Mouse (Mus musculus) small intestine, adult 2 months (tissue): ENCODE data around the gene Cdv3. TPM values are rescaled to one million over a fixed set of nuclear protein-coding genes. Genes with fewer than 3 reads are reported as not detected.

Source experiments
- H3K27ac ChIP-seq: fragments of 200-500 bp; 2 replicates; pipeline ENCODE4 v1.5.1; 2012; ENCODE audit warnings: low read depth, low read length, control low read depth, inconsistent platforms; ENCODE audit not compliant: insufficient read depth
- H3K27me3 ChIP-seq: fragments of 200-500 bp; 2 replicates; pipeline ENCODE4 v1.6.1; 2012; ENCODE audit warnings: mild to moderate bottlenecking, moderate library complexity, low read length, inconsistent platforms; ENCODE audit not compliant: control insufficient read depth, insufficient read depth
- H3K36me3 ChIP-seq: fragments of 200-500 bp; 2 replicates; pipeline ENCODE4 v1.6.1; 2012; ENCODE audit warnings: mild to moderate bottlenecking, low read length, control low read depth, inconsistent platforms; ENCODE audit not compliant: control insufficient read depth, insufficient read depth
- H3K4me1 ChIP-seq: fragments of 200-500 bp; 2 replicates; pipeline ENCODE4 v1.6.1; 2012; ENCODE audit warnings: low read length, inconsistent platforms, mixed read lengths; ENCODE audit not compliant: control insufficient read depth, insufficient read depth, insufficient read length
- H3K4me3 ChIP-seq: fragments of 200-500 bp; 2 replicates; pipeline ENCODE4 v1.5.1; 2012; ENCODE audit warnings: low read depth, mild to moderate bottlenecking, control low read depth, inconsistent platforms, low read length, moderate library complexity
- CTCF ChIP-seq: fragments of 200-500 bp; IDR thresholded peaks from 2 replicates; pipeline ENCODE4 v1.5.1; 2012; ENCODE audit warnings: low read depth, mild to moderate bottlenecking, control low read depth, inconsistent platforms, low read length, moderate library complexity, mixed read lengths; ENCODE audit not compliant: insufficient replicate concordance, insufficient read length; ENCODE audit errors: extremely low read depth
- POLR2A ChIP-seq: fragments of 200-500 bp; IDR thresholded peaks from 2 replicates; pipeline ENCODE4 v1.6.1; 2012; ENCODE audit warnings: low read depth, mild to moderate bottlenecking, control low read depth, inconsistent platforms, low read length, moderate library complexity
- WGBS: fragments of 180-500 bp; shearing (Covaris S2); methylation state at CpG from one replicate; pipeline ENCODE4 v1.1.7; 2018; 5-methylcytosine and 5-hydroxymethylcytosine counted together
- polyA plus RNA-seq: library from polyadenylated mRNA; depleted of rRNA; stranded (reverse); fragments of >200 nt; gene quantifications from 2 replicates; pipeline ENCODE4 v1.2.3, GENCODE M21; 2012; rRNA removed

Gene Cdv3
- polyA plus RNA-seq, 1 experiment = 60.1 TPM

GRCm38 (mm10) chr9:103309832-103310231 is 55.8 kb downstream of the Cdv3 start:
- Histone ChIP-seq H3K4me1 (no peaks in the 10 kb centered on the region), H3K4me3 (no peak overlapping the region), H3K27ac (no peak overlapping the region), H3K27me3 (no peaks in the 10 kb centered on the region), H3K36me3 (peaks cover 35% of the 10 kb centered on the region)
- WGBS = 83% methylated on average over 6 of the region's 6 CpGs
- TF ChIP-seq CTCF (no peak), POLR2A (no peak)

DNA sequence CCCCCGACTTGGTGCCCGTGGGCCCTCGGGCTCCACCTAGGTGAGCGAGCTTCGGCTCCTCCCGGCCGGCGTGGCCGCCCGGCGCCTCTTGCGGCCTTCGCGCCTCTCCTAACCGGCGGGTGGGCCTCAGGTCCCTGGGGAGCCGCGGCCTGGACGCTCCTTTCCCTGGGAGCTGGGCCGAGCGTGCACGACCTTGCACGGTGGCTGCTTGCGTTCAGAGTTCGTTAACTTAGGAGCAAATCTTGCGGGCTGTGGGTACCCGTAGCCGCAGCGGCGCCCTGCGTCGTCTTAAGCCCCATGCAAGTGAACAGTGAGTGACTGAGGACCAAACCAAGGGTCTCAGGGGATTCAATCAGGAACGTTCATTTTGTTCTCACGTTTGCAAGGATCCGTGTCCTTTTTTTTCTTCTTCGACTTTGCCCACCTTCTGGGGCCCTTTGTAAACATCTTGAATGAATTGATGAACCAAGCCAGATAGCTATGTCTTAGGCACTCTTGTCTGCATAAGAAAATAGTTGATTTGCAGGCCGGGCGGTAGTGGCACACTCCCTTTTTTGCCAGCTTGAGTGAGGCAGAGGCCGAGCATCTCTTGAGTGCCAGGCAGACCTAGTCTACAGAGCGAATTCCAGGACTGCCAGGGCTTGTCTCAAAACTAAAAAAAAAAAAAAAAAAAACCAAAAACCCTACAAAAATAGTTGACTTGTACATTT is 60.2 kb downstream of the Cdv3 start:
- Histone ChIP-seq H3K4me3 (peak overlapping the region; percentile 96), H3K36me3 (peaks cover 15% of the 10 kb centered on the region), H3K4me1 (no peaks in the 10 kb centered on the region), H3K27me3 (no peaks in the 10 kb centered on the region), H3K27ac (no peak overlapping the region)
- under 1% methylated on average over 40 of the region's 40 CpGs for WGBS
- TF ChIP-seq POLR2A (no peak), CTCF (no peak)

GRCm38 (mm10) chr9:103304927-103305326 is 60.7 kb downstream of the Cdv3 start, which contains the start of the genes 1300017J02Rik and Topbp1:
Gene 1300017J02Rik, minus strand, starts transcription at chr9:103305082.
Gene Topbp1, plus strand, starts transcription at chr9:103305215.
- peaks cover 15% of the 10 kb centered on the region for H3K36me3 ChIP-seq
- H3K4me3 ChIP-seq = peak within 1 kb of the TSS; percentile 96
- no peak for TF ChIP-seq CTCF
- peak; percentile 95 for TF ChIP-seq POLR2A
- under 1% methylated on average over 49 of the region's 49 CpGs for WGBS
- peak within 1 kb of the TSS; percentile 80 for H3K27ac ChIP-seq
- no peaks in the 10 kb centered on the region for H3K27me3 ChIP-seq
- H3K4me1 ChIP-seq = no peaks in the 10 kb centered on the region

Other genes starting within 250 kb of the Cdv3 start
- gene Srprb, start 163.7 kb downstream of the Cdv3 start, polyA plus RNA-seq = 23.0 and 36.4 TPM in 2 replicates
- gene Gm20425, start 135.5 kb downstream of the Cdv3 start, polyA plus RNA-seq = 0.72 and 1.5 TPM in 2 replicates
- gene Trf, start 135.4 kb downstream of the Cdv3 start, polyA plus RNA-seq = 17.3 and 19.6 TPM in 2 replicates
- 0.05 TPM in 1 of 2 replicates, not detected in the other for gene 1300017J02Rik, start 60.8 kb downstream of the Cdv3 start, polyA plus RNA-seq
- 3.7 and 7.4 TPM in 2 replicates for gene Topbp1, start 60.6 kb downstream of the Cdv3 start, polyA plus RNA-seq
- 0.18 and 1.1 TPM in 2 replicates for gene Bfsp2, start 114.6 kb upstream of the Cdv3 start, polyA plus RNA-seq